Mouse (Mus musculus): ENCODE data around the gene Pappa.

The Pappa gene

GRCm38 (mm10) chr4:65166288-65166835 is 42.4 kb downstream of the Pappa start:
- DNase-seq (ENCODE audit: low read depth, low spot score), result no peak

GRCm38 (mm10) chr4:65174505-65174904 is 50.5 kb downstream of the Pappa start:
- DNase-seq (ENCODE audit: low read depth, low spot score), result no peak

DNA sequence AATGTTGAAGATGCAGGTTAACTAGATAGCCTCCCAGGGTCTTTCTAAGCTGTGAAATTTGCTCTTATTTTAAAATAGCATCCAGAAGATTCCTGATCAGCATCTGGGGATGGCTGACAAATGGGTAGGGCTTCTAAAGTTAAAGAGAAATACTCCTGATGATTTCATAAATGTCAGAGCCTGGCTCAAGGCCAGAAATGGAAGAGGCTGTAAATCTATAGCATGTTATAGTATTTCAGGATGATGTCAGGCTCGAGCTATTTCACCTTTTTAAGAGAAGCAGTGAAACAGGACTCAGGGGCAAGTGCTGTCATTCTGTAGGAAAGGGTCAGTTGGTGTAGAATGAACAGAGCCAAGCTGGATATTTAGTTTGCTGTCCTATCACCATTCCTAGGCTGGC is 54.2 kb downstream of the Pappa start:
- no peak for DNase-seq (ENCODE audit: low read depth, low spot score)

DNA sequence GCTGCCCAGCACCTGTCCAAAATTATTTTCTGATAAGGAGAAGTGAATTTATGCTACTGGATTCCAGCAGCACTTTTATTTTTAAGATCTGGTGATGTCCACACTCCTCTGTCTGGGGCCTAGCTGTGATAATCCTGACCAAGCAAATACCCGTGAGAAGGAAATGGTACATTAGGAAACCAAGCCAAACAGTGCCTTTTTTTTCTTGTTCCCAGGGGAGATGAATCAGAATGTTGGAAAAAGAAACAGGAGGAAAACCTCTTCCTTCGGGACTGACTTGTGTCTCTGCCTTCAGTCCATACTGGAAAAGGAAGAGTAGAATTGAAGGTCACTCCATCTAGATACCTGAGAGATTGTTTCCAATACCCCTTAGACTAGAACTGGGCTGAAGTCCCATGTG is 63.3 kb downstream of the Pappa start:
- no peak for DNase-seq (ENCODE audit: low read depth, low spot score)

DNA sequence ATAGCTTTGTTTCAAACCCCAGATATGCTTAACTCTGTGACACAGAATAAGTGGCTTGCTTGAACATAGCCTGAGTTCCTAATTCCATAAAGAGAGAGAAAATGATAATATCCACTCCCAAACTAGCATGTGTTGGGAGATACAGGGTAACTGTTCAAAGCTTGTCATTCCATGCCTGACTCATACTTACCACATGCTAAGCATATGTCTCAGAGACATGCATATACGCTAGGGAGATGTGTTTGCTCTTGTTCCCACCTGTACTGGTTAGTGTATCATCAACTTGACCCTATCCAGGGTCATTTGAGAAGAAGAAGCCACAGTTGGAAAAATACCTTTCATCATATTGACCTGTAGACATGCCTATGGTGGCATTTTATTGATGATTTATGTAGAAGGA is 63.7 kb downstream of the Pappa start:
- no peak for DNase-seq (ENCODE audit: low read depth, low spot score)

GRCm38 (mm10) chr4:65188921-65189485 is 65.0 kb downstream of the Pappa start:
- DNase-seq (ENCODE audit: low read depth, low spot score), result no peak

DNA sequence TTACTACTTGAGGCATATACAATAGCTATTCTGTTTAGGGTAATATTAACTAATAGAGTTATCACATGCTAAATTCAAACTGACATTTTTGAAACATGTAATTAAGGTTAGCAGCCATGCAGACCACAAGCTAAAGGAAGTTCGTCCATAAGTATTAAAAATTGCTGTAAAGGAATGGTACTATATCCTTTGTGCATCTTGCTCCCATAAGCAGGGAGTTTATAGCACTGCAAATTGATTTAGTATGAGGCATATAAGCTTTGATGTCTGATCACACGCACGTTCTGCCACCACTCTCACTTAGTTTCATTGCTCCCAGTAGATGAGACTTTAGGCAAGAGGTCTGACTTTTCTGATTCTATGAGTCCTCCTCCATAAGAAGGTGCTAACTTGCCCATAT is 68.8 kb downstream of the Pappa start:
- no peak for DNase-seq (ENCODE audit: low read depth, low spot score)

DNA sequence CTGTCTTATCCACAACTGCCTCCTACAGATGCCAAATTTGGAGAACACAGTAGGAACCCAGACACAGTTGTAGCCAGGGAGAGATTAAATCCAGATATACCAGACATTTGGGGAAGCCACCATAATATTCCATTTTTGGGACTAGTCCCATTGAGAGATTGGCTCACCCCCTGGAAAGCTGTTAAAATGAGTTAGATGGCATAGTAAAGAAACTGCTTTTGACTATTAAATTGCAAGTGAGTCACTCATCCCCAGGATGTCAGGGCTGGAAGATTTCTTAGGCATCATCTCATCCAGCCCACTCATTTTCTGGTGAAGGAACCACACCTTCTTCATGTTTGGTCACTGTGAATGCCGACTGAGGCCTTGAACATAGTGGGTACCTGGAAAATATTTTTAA is 72.0 kb downstream of the Pappa start:
- no peak for DNase-seq (ENCODE audit: low read depth, low spot score)

DNA sequence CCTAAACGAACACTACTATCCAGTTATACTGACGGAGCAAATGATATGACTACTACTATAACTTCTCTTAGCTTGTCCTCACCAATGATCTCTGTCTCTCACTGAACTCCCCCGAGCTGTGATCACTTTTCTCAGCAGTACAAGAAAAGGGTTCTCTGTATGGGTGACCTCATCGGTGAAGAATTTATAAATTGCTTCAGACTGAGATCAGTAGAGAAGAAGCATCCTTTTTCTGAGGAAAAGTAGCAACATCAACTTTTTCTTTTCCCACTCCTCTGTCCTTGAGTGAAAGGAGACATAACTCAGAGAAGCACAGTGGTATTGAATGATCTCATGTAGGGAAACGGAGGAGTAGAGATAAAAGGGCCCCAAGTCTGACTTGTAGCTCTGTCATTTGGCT is 79.7 kb downstream of the Pappa start:
- no peak for DNase-seq (ENCODE audit: low read depth, low spot score)

DNA sequence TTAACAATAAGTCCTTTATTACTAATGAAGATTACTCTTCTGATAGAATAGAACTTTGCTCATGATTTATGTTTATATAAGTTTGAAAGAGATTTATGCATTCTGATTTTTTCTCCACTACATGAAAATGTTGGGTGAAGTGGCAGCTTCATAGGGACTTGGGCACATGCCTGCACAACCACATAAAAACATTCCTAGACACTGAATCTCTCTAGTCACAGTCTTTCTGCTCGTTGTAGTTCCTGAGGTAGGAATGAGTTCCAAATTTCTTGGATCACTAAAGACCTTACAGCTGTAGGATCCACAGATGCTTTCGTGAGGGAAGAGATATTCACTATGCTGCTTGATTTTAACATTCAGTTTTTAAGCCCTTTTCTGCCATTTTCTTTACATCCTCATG is 81.5 kb downstream of the Pappa start:
- no peak for DNase-seq (ENCODE audit: low read depth, low spot score)

DNA sequence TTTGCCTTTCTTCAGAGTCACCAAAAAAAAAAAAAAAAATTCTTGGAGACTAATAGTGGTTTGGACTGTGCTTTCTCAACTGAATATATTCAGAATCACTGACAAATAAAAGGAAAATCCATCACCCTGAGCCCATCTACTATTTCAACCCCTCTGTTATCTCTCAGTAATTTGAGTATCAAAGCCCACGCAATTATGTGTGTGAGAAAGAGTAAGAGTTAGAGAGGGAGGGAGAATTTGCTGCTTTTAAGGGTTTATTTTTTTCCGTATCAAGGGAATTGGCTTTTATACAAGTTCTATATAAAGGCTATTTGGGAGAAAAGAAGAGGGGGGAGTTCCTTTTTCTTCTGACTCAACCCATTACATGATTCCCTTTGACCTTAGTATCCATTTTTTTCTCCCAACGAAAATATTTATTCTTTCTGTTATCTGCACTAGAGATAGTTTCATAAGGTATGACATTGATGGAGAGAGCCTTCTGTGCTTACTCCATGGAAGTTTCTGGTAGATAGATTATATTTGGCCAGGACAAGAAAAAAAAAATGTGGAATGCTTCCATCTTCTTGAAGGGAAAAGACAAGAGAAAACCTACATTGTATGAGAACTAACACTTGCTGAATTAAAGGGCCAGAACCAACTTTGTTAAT is 85.5 kb downstream of the Pappa start:
- DNase-seq (ENCODE audit: low read depth, low spot score), result no peak

DNA sequence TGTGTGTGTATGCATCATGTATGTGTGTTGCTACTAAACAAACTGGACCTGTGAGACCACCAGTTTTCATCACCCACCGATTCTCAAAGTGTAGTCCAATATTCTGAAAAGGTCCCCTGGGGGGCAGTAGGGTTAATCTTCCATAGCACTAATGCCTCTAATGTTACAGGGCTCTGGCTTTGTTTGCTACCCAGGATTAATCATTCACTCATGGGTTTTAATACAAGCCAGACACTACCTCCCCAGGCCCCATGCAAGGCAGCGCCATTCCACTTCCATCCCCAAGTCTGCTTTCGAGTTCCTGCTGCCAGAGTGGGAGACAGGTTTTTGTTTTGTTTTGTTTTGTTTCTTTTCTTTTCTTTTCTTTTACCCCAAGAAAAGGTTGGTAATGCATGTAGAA is 92.7 kb downstream of the Pappa start:
- DNase-seq (ENCODE audit: low read depth, low spot score), result no peak

GRCm38 (mm10) chr4:65217651-65218364 is 93.8 kb downstream of the Pappa start:
- DNase-seq (ENCODE audit: low read depth, low spot score), result no peak

GRCm38 (mm10) chr4:65223901-65224300 is 99.9 kb downstream of the Pappa start:
- no peak for DNase-seq (ENCODE audit: low read depth, low spot score)

- no peak for DNase-seq (ENCODE audit: low read depth, low spot score)
Measured at GRCm38 (mm10) chr4:65238540-65238998, 114.6 kb downstream of the Pappa start.

- DNase-seq (ENCODE audit: low read depth, low spot score), result no peak
Measured at GRCm38 (mm10) chr4:65242434-65242931, 118.5 kb downstream of the Pappa start.

GRCm38 (mm10) chr4:65243245-65243644 is 119.3 kb downstream of the Pappa start:
- DNase-seq (ENCODE audit: low read depth, low spot score), result no peak

- DNase-seq (ENCODE audit: low read depth, low spot score), result no peak
Measured at GRCm38 (mm10) chr4:65245015-65245414, 121.0 kb downstream of the Pappa start.

DNA sequence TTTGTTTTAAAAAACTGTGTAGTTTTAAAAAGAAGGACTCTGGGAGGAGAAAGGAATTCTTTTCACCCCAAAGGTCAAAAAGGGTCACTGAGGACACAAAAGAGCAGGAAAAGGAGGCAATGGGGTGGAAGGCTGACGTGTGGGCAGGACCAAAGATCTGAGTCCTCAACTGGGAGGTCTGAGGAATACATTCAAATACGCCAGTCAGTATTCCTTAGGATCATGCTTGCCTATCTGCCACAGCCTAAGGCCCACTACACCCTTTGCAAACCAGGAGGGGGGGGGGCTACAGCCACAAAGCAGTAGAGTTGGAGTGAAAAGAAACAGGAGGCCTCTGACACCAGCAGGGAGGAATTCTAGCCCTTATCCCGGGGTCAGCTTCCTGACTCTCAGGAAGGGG is 121.5 kb downstream of the Pappa start:
- no peak for DNase-seq (ENCODE audit: low read depth, low spot score)

- DNase-seq (ENCODE audit: low read depth, low spot score), result no peak
Measured at GRCm38 (mm10) chr4:65252193-65252592, 128.2 kb downstream of the Pappa start.

DNA sequence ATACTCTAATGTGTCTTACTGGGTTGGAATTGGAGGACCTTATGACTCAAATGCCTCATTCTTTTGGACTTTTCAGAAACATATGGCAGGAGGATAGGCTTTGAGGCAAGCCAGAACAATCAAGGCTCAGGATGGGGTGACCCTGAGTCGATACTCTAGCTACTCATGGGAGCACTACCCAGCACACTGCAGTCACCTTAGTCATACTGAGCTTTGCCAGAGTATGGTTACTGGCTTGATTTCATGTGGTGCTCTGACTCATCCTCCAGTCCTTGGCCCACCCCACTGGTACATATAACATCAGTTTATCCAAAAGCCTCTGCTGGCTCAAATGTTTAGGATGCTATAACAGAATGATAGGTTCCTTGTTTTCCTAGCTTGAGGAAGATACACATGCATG is 130.1 kb downstream of the Pappa start:
- no peak for DNase-seq (ENCODE audit: low read depth, low spot score)

DNA sequence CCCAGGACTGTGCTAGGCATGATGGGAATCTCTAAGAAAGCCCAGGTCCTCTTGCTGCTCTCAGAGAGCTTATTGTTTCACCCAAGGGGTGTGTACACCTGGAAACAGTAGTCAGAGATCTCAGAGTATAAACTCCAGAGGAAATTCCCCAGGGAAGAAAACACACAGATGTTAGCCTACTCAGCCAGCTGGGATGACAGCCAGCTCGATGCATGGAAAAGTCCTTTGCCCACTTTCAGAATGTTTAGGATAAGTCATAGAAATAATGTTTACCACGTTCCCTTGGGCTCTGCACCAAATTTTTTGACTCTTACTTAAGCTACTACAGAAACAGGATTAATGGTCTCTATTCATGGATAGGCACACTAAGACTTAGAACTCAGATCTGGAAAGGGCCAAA is 143.1 kb downstream of the Pappa start:
- no peak for DNase-seq (ENCODE audit: low read depth, low spot score)

GRCm38 (mm10) chr4:65269996-65270395 is 146.0 kb downstream of the Pappa start:
- DNase-seq (ENCODE audit: low read depth, low spot score), result no peak
